Mouse (Mus musculus) ES-Bruce4 (cell line): ENCODE measurements around the gene Bzw2. TPM values are rescaled to one million over a fixed set of nuclear protein-coding genes. Genes with fewer than 3 reads are reported as not detected.

ENCODE experiments used
- H3K27ac ChIP-seq: 2 replicates; pipeline ENCODE4 v1.5.1; 2012; ENCODE audit warnings: low read length, inconsistent platforms; ENCODE audit not compliant: insufficient read depth
- H3K27me3 ChIP-seq: 2 replicates; pipeline ENCODE4 v1.6.1; 2012; ENCODE audit warnings: mild to moderate bottlenecking, low read length, inconsistent platforms; ENCODE audit not compliant: control insufficient read depth, poor library complexity, insufficient read depth, severe bottlenecking
- H3K36me3 ChIP-seq: 2 replicates; pipeline ENCODE4 v1.6.1; 2012; ENCODE audit warnings: inconsistent platforms, mild to moderate bottlenecking, low read length, moderate library complexity; ENCODE audit not compliant: control insufficient read depth, poor library complexity, insufficient read depth, severe bottlenecking
- H3K4me1 ChIP-seq: one replicate; pipeline ENCODE4 v1.8.1; 2011; ENCODE audit warnings: low read length; ENCODE audit not compliant: control insufficient read depth, insufficient read depth
- H3K4me3 ChIP-seq: 2 replicates; pipeline ENCODE4 v1.5.1; 2011; ENCODE audit warnings: low read depth, mild to moderate bottlenecking, low read length
- H3K9ac ChIP-seq: 2 replicates; pipeline ENCODE4 v1.6.1; 2012; ENCODE audit warnings: low read depth, mild to moderate bottlenecking, inconsistent platforms; ENCODE audit not compliant: poor library complexity, severe bottlenecking
- H3K9me3 ChIP-seq: replicated peaks from 2 replicates; pipeline ENCODE4 v1.6.1; 2012; ENCODE audit warnings: mild to moderate bottlenecking, low read length, inconsistent platforms; ENCODE audit not compliant: control insufficient read depth, poor library complexity, insufficient read depth, severe bottlenecking
- CTCF ChIP-seq: IDR thresholded peaks from one replicate; pipeline ENCODE4 v1.8.1; 2011; ENCODE audit warnings: low read depth, low read length
- EP300 ChIP-seq: IDR thresholded peaks from 2 replicates; pipeline ENCODE4 v1.6.1; 2011; ENCODE audit warnings: low read depth, low read length; ENCODE audit not compliant: insufficient read depth
- POLR2A ChIP-seq: IDR thresholded peaks from one replicate; pipeline ENCODE4 v1.8.1; 2011; ENCODE audit warnings: low read length; ENCODE audit not compliant: insufficient read depth
- polyA plus RNA-seq: library from polyadenylated mRNA; stranded (reverse); fragments of >200 nt; gene quantifications from 2 replicates; pipeline ENCODE4 v1.2.4, GENCODE M21; 2011; ENCODE audit warnings: low read depth; ENCODE audit not compliant: missing spikeins, insufficient read depth, insufficient read length

Bzw2 gene
- polyA plus RNA-seq, 1 experiment, result 190 TPM

GRCm38 (mm10) chr12:36102733-36103591 lies 54.9 kb downstream of the Bzw2 start:
- peaks cover 44% of the 10 kb centered on the region for H3K36me3 ChIP-seq
- H3K4me1 ChIP-seq, result no peaks in the 10 kb centered on the region
- H3K9ac ChIP-seq, result no peak overlapping the region
- peaks cover 25% of the 10 kb centered on the region for H3K9me3 ChIP-seq
- no peak overlapping the region for H3K27ac ChIP-seq
- TF ChIP-seq CTCF, result no peak
- no peak for TF ChIP-seq EP300
- no peak for TF ChIP-seq POLR2A
- H3K27me3 ChIP-seq, result no peaks in the 10 kb centered on the region
- no peak overlapping the region for H3K4me3 ChIP-seq

DNA sequence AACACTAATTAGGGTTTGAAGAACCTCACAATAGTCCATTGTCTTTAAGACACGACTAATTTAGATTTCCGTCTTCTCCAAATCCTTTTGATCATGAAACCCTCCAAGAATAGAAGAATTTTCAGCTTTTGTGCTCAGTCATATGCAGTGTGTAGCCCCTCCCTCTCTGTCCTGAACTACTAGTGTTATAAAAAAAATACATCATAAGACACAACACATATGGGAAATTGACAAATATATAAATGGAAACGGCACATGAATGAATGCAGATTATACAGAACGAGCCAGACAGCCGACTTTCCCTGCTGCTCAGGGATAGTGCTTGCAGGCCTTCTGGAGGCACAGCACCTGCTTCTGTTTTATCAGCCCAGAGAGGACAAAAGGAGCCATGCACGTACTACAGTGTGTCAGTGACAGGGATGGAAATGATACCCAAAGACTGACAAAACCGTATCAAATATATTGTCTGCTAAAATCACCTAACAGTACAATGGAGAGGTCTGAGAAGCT lies 62.5 kb downstream of the Bzw2 start:
- no peak overlapping the region for H3K9ac ChIP-seq
- TF ChIP-seq POLR2A (no peak), CTCF (no peak), EP300 (no peak)

GRCm38 (mm10) chr12:36093081-36093670 lies 64.7 kb downstream of the Bzw2 start:
- Histone ChIP-seq H3K9me3 (no peaks in the 10 kb centered on the region), H3K4me1 (no peaks in the 10 kb centered on the region), H3K4me3 (no peak overlapping the region), H3K9ac (no peak overlapping the region), H3K27ac (no peak overlapping the region), H3K36me3 (peaks cover 28% of the 10 kb centered on the region), H3K27me3 (no peaks in the 10 kb centered on the region)
- no peak for TF ChIP-seq CTCF
- TF ChIP-seq EP300, result no peak
- no peak for TF ChIP-seq POLR2A

More for the DNA sequence above, 62.5 kb downstream of the Bzw2 start:
- Histone ChIP-seq H3K36me3 (peaks cover 34% of the 10 kb centered on the region), H3K4me3 (no peak overlapping the region), H3K9me3 (no peaks in the 10 kb centered on the region), H3K27me3 (no peaks in the 10 kb centered on the region), H3K27ac (no peak overlapping the region), H3K4me1 (no peaks in the 10 kb centered on the region)

- Histone ChIP-seq H3K4me3 (no peak overlapping the region), H3K27me3 (no peaks in the 10 kb centered on the region), H3K4me1 (no peaks in the 10 kb centered on the region), H3K9me3 (no peaks in the 10 kb centered on the region), H3K27ac (no peak overlapping the region), H3K36me3 (peaks cover 28% of the 10 kb centered on the region), H3K9ac (no peak overlapping the region)
- TF ChIP-seq POLR2A (no peak), CTCF (no peak), EP300 (no peak)
These were observed 65.9 kb downstream of the Bzw2 start for GRCm38 (mm10) chr12:36091964-36092363.

DNA sequence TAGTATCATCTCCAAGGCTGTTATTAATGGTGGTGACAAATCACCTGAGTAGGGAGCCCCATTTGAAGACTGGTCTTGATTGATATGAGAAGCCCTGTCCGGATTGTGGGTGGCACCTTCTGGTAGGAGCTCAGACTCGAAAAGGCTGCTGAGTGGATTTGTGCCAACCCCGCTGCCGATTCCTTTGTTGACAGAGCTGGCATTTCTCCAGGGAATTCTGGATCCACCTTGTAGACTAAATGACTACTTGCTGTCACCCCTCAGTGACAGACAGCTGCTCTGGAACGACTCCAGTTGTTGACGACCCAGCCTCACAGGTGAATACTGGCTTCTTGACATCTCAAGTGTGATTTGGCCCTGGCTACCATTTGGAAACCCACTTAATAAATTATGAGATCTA lies 68.7 kb downstream of the Bzw2 start:
- no peaks in the 10 kb centered on the region for H3K4me1 ChIP-seq
- no peak overlapping the region for H3K4me3 ChIP-seq
- H3K27me3 ChIP-seq, result no peaks in the 10 kb centered on the region
- H3K36me3 ChIP-seq, result peaks cover 24% of the 10 kb centered on the region
- H3K9ac ChIP-seq, result no peak overlapping the region
- TF ChIP-seq POLR2A (no peak), EP300 (no peak), CTCF (no peak)
- no peaks in the 10 kb centered on the region for H3K9me3 ChIP-seq
- H3K27ac ChIP-seq, result no peak overlapping the region

DNA sequence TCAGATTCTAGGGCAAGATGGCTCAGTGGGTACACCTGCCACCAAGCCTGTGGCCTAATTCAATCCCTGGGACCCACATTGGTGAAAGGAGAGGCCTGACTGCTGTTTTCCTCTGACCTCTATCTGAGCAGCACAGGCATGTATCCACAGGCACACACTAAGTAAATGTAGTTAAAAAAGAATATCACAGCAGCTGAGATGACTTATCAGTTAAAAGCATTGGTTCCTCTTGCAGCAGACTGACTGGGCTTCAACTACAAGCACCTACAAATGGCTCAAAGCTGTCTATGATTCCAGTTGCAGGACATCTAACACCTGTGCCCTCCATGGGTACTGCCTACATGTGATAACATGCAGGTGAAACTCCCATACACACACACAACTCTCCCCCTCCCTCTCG lies 69.1 kb downstream of the Bzw2 start:
- Histone ChIP-seq H3K4me1 (no peaks in the 10 kb centered on the region), H3K27ac (no peak overlapping the region), H3K36me3 (peaks cover 24% of the 10 kb centered on the region), H3K27me3 (no peaks in the 10 kb centered on the region), H3K4me3 (no peak overlapping the region), H3K9me3 (no peaks in the 10 kb centered on the region), H3K9ac (no peak overlapping the region)
- TF ChIP-seq POLR2A, result no peak
- TF ChIP-seq EP300, result no peak
- TF ChIP-seq CTCF, result no peak
